Mouse (Mus musculus): Measurements from ENCODE around the gene Kdr. TPM values are rescaled to one million over a fixed set of nuclear protein-coding genes. Genes with fewer than 3 reads are reported as not detected.

Gene Kdr
- polyA plus RNA-seq (2012; rRNA removed) = 3.2 and 3.7 TPM in 2 replicates

GRCm38 (mm10) chr5:75978374-75979100, at the start of gene Kdr:
TSS of gene Kdr (minus strand) at chr5:75978458.
- peak within 1 kb of the TSS; percentile 33 for H3K4me3 ChIP-seq (ENCODE audit: control insufficient read depth, insufficient read depth, low read length)
- peaks cover 10% of the 10 kb centered on the region; the same call in 1 of the 2 replicates for H3K4me1 ChIP-seq (replicated peaks; ENCODE audit: control insufficient read depth, insufficient read depth, low read length)
- H3K27me3 ChIP-seq (ENCODE audit: control insufficient read depth, insufficient read depth, low read length) = peaks cover 11% of the 10 kb centered on the region; the same call in 1 of the 2 replicates
- no peak within 1 kb of the TSS for H3K27ac ChIP-seq (ENCODE audit: control insufficient read depth, insufficient read depth, low read length)
- TF ChIP-seq CTCF (IDR thresholded peaks at IDR 0.05; ENCODE audit: borderline replicate concordance, control insufficient read depth, extremely low read depth, insufficient read depth, low read length, poor library complexity) (no peak), POLR2A (IDR thresholded peaks at IDR 0.05; ENCODE audit: control insufficient read depth, extremely low read depth, insufficient read depth, low read length, poor library complexity) (no peak)
- DNase-seq = peak; percentile 47
- WGBS = 11% methylated on average over 37 of the region's 37 CpGs
- H3K36me3 ChIP-seq (ENCODE audit: control insufficient read depth, insufficient read depth, low read length) = no peaks in the 10 kb centered on the region

- Histone ChIP-seq H3K4me1 (replicated peaks; ENCODE audit: control insufficient read depth, insufficient read depth, low read length) (no peaks in the 10 kb centered on the region), H3K27me3 (ENCODE audit: control insufficient read depth, insufficient read depth, low read length) (no peaks in the 10 kb centered on the region), H3K36me3 (ENCODE audit: control insufficient read depth, insufficient read depth, low read length) (no peaks in the 10 kb centered on the region), H3K27ac (ENCODE audit: control insufficient read depth, insufficient read depth, low read length) (no peak overlapping the region), H3K4me3 (ENCODE audit: control insufficient read depth, insufficient read depth, low read length) (no peak overlapping the region)
- no peak for DNase-seq
- 91% methylated on average over 6 of the region's 6 CpGs for WGBS
- no peak for TF ChIP-seq CTCF (IDR thresholded peaks at IDR 0.05; ENCODE audit: borderline replicate concordance, control insufficient read depth, extremely low read depth, insufficient read depth, low read length, poor library complexity)
- no peak for TF ChIP-seq POLR2A (IDR thresholded peaks at IDR 0.05; ENCODE audit: control insufficient read depth, extremely low read depth, insufficient read depth, low read length, poor library complexity)
Observed at GRCm38 (mm10) chr5:76026805-76027204, 48.5 kb upstream of the Kdr start.

GRCm38 (mm10) chr5:76025996-76026665, 47.9 kb upstream of the Kdr start:
- Histone ChIP-seq H3K27ac (ENCODE audit: control insufficient read depth, insufficient read depth, low read length) (no peak overlapping the region), H3K27me3 (ENCODE audit: control insufficient read depth, insufficient read depth, low read length) (no peaks in the 10 kb centered on the region), H3K36me3 (ENCODE audit: control insufficient read depth, insufficient read depth, low read length) (no peaks in the 10 kb centered on the region), H3K4me3 (ENCODE audit: control insufficient read depth, insufficient read depth, low read length) (no peak overlapping the region), H3K4me1 (replicated peaks; ENCODE audit: control insufficient read depth, insufficient read depth, low read length) (no peaks in the 10 kb centered on the region)
- TF ChIP-seq POLR2A (IDR thresholded peaks at IDR 0.05; ENCODE audit: control insufficient read depth, extremely low read depth, insufficient read depth, low read length, poor library complexity) = no peak
- TF ChIP-seq CTCF (IDR thresholded peaks at IDR 0.05; ENCODE audit: borderline replicate concordance, control insufficient read depth, extremely low read depth, insufficient read depth, low read length, poor library complexity) = no peak
- WGBS = 51% methylated on average over 4 of the region's 4 CpGs
- peak; percentile 18 for DNase-seq

GRCm38 (mm10) chr5:76023011-76023773, 44.9 kb upstream of the Kdr start:
- Histone ChIP-seq H3K27me3 (ENCODE audit: control insufficient read depth, insufficient read depth, low read length) (no peaks in the 10 kb centered on the region), H3K4me1 (replicated peaks; ENCODE audit: control insufficient read depth, insufficient read depth, low read length) (no peaks in the 10 kb centered on the region), H3K4me3 (ENCODE audit: control insufficient read depth, insufficient read depth, low read length) (no peak overlapping the region), H3K36me3 (ENCODE audit: control insufficient read depth, insufficient read depth, low read length) (no peaks in the 10 kb centered on the region), H3K27ac (ENCODE audit: control insufficient read depth, insufficient read depth, low read length) (no peak overlapping the region)
- no peak for DNase-seq
- WGBS = 62% methylated on average over 14 of the region's 14 CpGs
- no peak for TF ChIP-seq CTCF (IDR thresholded peaks at IDR 0.05; ENCODE audit: borderline replicate concordance, control insufficient read depth, extremely low read depth, insufficient read depth, low read length, poor library complexity)
- TF ChIP-seq POLR2A (IDR thresholded peaks at IDR 0.05; ENCODE audit: control insufficient read depth, extremely low read depth, insufficient read depth, low read length, poor library complexity) = no peak

GRCm38 (mm10) chr5:76022436-76022835, 44.2 kb upstream of the Kdr start:
- WGBS = 72% methylated on average over 6 of the region's 6 CpGs

GRCm38 (mm10) chr5:76018321-76018720, 40.1 kb upstream of the Kdr start:
- TF ChIP-seq CTCF (IDR thresholded peaks at IDR 0.05; ENCODE audit: borderline replicate concordance, control insufficient read depth, extremely low read depth, insufficient read depth, low read length, poor library complexity) (no peak), POLR2A (IDR thresholded peaks at IDR 0.05; ENCODE audit: control insufficient read depth, extremely low read depth, insufficient read depth, low read length, poor library complexity) (no peak)
- H3K27ac ChIP-seq (ENCODE audit: control insufficient read depth, insufficient read depth, low read length) = no peak overlapping the region
- WGBS = 85% methylated on average over 5 of the region's 5 CpGs
- DNase-seq = no peak
- no peak overlapping the region for H3K4me3 ChIP-seq (ENCODE audit: control insufficient read depth, insufficient read depth, low read length)
- H3K27me3 ChIP-seq (ENCODE audit: control insufficient read depth, insufficient read depth, low read length) = no peaks in the 10 kb centered on the region
- no peaks in the 10 kb centered on the region for H3K36me3 ChIP-seq (ENCODE audit: control insufficient read depth, insufficient read depth, low read length)
- no peaks in the 10 kb centered on the region for H3K4me1 ChIP-seq (replicated peaks; ENCODE audit: control insufficient read depth, insufficient read depth, low read length)

More at GRCm38 (mm10) chr5:76022436-76022835, 44.2 kb upstream of the Kdr start:
- no peak for TF ChIP-seq POLR2A (IDR thresholded peaks at IDR 0.05; ENCODE audit: control insufficient read depth, extremely low read depth, insufficient read depth, low read length, poor library complexity)
- TF ChIP-seq CTCF (IDR thresholded peaks at IDR 0.05; ENCODE audit: borderline replicate concordance, control insufficient read depth, extremely low read depth, insufficient read depth, low read length, poor library complexity) = no peak
- H3K36me3 ChIP-seq (ENCODE audit: control insufficient read depth, insufficient read depth, low read length) = no peaks in the 10 kb centered on the region
- H3K27ac ChIP-seq (ENCODE audit: control insufficient read depth, insufficient read depth, low read length) = no peak overlapping the region
- H3K27me3 ChIP-seq (ENCODE audit: control insufficient read depth, insufficient read depth, low read length) = no peaks in the 10 kb centered on the region
- H3K4me3 ChIP-seq (ENCODE audit: control insufficient read depth, insufficient read depth, low read length) = no peak overlapping the region
- DNase-seq = no peak
- no peaks in the 10 kb centered on the region for H3K4me1 ChIP-seq (replicated peaks; ENCODE audit: control insufficient read depth, insufficient read depth, low read length)

All from thymus, adult 2 months (tissue).